Mouse (Mus musculus): ENCODE data around the gene Tcaf1.

- TF ChIP-seq CTCF (IDR thresholded peaks at IDR 0.05; ENCODE audit: low read depth) (no peak), EP300 (IDR thresholded peaks at IDR 0.05; ENCODE audit: low read depth) (no peak)
Observed at GRCm38 (mm10) chr6:42717973-42718372, 8.1 kb upstream of the Tcaf1 start.

Measured in liver, postnatal 0 days (tissue).